Mouse (Mus musculus): ENCODE results near the gene Fibcd1. TPM values are rescaled to one million over a fixed set of nuclear protein-coding genes. Genes with fewer than 3 reads are reported as not detected.
A peak's percentile ranks its signal among the peaks of the same experiment; 100 is the strongest.

Gene Fibcd1
- polyA plus RNA-seq, 1 experiment from 2014 or later, result 4.3 TPM

- Histone ChIP-seq H3K4me3 (ENCODE audit: low read depth, low read length) (no peak overlapping the region), H3K36me3 (ENCODE audit: control insufficient read depth, insufficient read depth, low read length) (peaks cover 25% of the 10 kb centered on the region; the same call in 1 of the 2 replicates), H3K27ac (ENCODE audit: low read depth, low read length) (no peak overlapping the region), H3K9me3 (ENCODE audit: control insufficient read depth, low read length) (no peaks in the 10 kb centered on the region), H3K9ac (replicated peaks; ENCODE audit: low read depth, low read length) (no peak overlapping the region), H3K4me1 (ENCODE audit: control insufficient read depth, insufficient read depth, low read length) (peaks cover 3% of the 10 kb centered on the region; the same call in 1 of the 2 replicates), H3K27me3 (ENCODE audit: control insufficient read depth, insufficient read depth, low read length) (no peaks in the 10 kb centered on the region), H3K4me2 (ENCODE audit: low read depth, low read length) (no peak overlapping the region)
- no peak for ATAC-seq (ENCODE audit: low read depth)
- 86% methylated on average over 13 of the region's 13 CpGs for WGBS
Observed at GRCm38 (mm10) chr2:31790728-31791251, 55.0 kb downstream of the Fibcd1 start.

- peaks cover 31% of the 10 kb centered on the region for H3K36me3 ChIP-seq (ENCODE audit: control insufficient read depth, insufficient read depth, low read length)
Observed at GRCm38 (mm10) chr2:31789215-31789614, 56.6 kb downstream of the Fibcd1 start.

GRCm38 (mm10) chr2:31788227-31788626 is 57.6 kb downstream of the Fibcd1 start:
- Histone ChIP-seq H3K27ac (ENCODE audit: low read depth, low read length) (no peak overlapping the region), H3K9me3 (ENCODE audit: control insufficient read depth, low read length) (no peaks in the 10 kb centered on the region), H3K27me3 (ENCODE audit: control insufficient read depth, insufficient read depth, low read length) (no peaks in the 10 kb centered on the region), H3K4me1 (ENCODE audit: control insufficient read depth, insufficient read depth, low read length) (peaks cover 3% of the 10 kb centered on the region; the same call in 1 of the 2 replicates), H3K36me3 (ENCODE audit: control insufficient read depth, insufficient read depth, low read length) (peaks cover 27% of the 10 kb centered on the region), H3K9ac (replicated peaks; ENCODE audit: low read depth, low read length) (no peak overlapping the region), H3K4me3 (ENCODE audit: low read depth, low read length) (no peak overlapping the region), H3K4me2 (ENCODE audit: low read depth, low read length) (no peak overlapping the region)
- WGBS, result 79% methylated on average over 3 of the region's 3 CpGs
- ATAC-seq (ENCODE audit: low read depth), result no peak

More at GRCm38 (mm10) chr2:31789215-31789614, 56.6 kb downstream of the Fibcd1 start:
- H3K9me3 ChIP-seq (ENCODE audit: control insufficient read depth, low read length), result no peaks in the 10 kb centered on the region
- no peak overlapping the region for H3K4me3 ChIP-seq (ENCODE audit: low read depth, low read length)
- H3K9ac ChIP-seq (replicated peaks; ENCODE audit: low read depth, low read length), result no peak overlapping the region
- H3K27me3 ChIP-seq (ENCODE audit: control insufficient read depth, insufficient read depth, low read length), result no peaks in the 10 kb centered on the region
- ATAC-seq (ENCODE audit: low read depth), result no peak
- H3K4me2 ChIP-seq (ENCODE audit: low read depth, low read length), result no peak overlapping the region
- H3K27ac ChIP-seq (ENCODE audit: low read depth, low read length), result no peak overlapping the region
- WGBS, result 83% methylated on average over 2 of the region's 2 CpGs
- H3K4me1 ChIP-seq (ENCODE audit: control insufficient read depth, insufficient read depth, low read length), result peaks cover 3% of the 10 kb centered on the region; the same call in 1 of the 2 replicates

GRCm38 (mm10) chr2:31787029-31787428 is 58.8 kb downstream of the Fibcd1 start:
- peaks cover 24% of the 10 kb centered on the region for H3K36me3 ChIP-seq (ENCODE audit: control insufficient read depth, insufficient read depth, low read length)
- 18% methylated on average over 7 of the region's 7 CpGs for WGBS
- no peak overlapping the region for H3K27ac ChIP-seq (ENCODE audit: low read depth, low read length)
- ATAC-seq (ENCODE audit: low read depth), result 0 out of 2 replicates have a peak, but pooled peaks have one; percentile 21
- no peak overlapping the region for H3K4me3 ChIP-seq (ENCODE audit: low read depth, low read length)
- no peak overlapping the region for H3K4me2 ChIP-seq (ENCODE audit: low read depth, low read length)
- peaks cover 3% of the 10 kb centered on the region; the same call in 1 of the 2 replicates for H3K4me1 ChIP-seq (ENCODE audit: control insufficient read depth, insufficient read depth, low read length)
- H3K27me3 ChIP-seq (ENCODE audit: control insufficient read depth, insufficient read depth, low read length), result no peaks in the 10 kb centered on the region
- H3K9me3 ChIP-seq (ENCODE audit: control insufficient read depth, low read length), result no peaks in the 10 kb centered on the region
- no peak overlapping the region for H3K9ac ChIP-seq (replicated peaks; ENCODE audit: low read depth, low read length)

- H3K36me3 ChIP-seq (ENCODE audit: control insufficient read depth, insufficient read depth, low read length), result peaks cover 16% of the 10 kb centered on the region
- no peak overlapping the region for H3K4me3 ChIP-seq (ENCODE audit: low read depth, low read length)
- no peaks in the 10 kb centered on the region for H3K9me3 ChIP-seq (ENCODE audit: control insufficient read depth, low read length)
Observed at GRCm38 (mm10) chr2:31785074-31785473, 60.7 kb downstream of the Fibcd1 start.

GRCm38 (mm10) chr2:31782958-31783602 is 62.7 kb downstream of the Fibcd1 start:
- Histone ChIP-seq H3K36me3 (ENCODE audit: control insufficient read depth, insufficient read depth, low read length) (peaks cover 16% of the 10 kb centered on the region), H3K27ac (ENCODE audit: low read depth, low read length) (no peak overlapping the region), H3K27me3 (ENCODE audit: control insufficient read depth, insufficient read depth, low read length) (no peaks in the 10 kb centered on the region), H3K9ac (replicated peaks; ENCODE audit: low read depth, low read length) (no peak overlapping the region), H3K4me1 (ENCODE audit: control insufficient read depth, insufficient read depth, low read length) (peaks cover 3% of the 10 kb centered on the region; the same call in 1 of the 2 replicates), H3K4me2 (ENCODE audit: low read depth, low read length) (no peak overlapping the region), H3K9me3 (ENCODE audit: control insufficient read depth, low read length) (no peaks in the 10 kb centered on the region), H3K4me3 (ENCODE audit: low read depth, low read length) (no peak overlapping the region)
- WGBS, result 65% methylated on average over 8 of the region's 8 CpGs
- no peak for ATAC-seq (ENCODE audit: low read depth)

More at GRCm38 (mm10) chr2:31785074-31785473, 60.7 kb downstream of the Fibcd1 start:
- Histone ChIP-seq H3K4me2 (ENCODE audit: low read depth, low read length) (no peak overlapping the region), H3K9ac (replicated peaks; ENCODE audit: low read depth, low read length) (no peak overlapping the region), H3K4me1 (ENCODE audit: control insufficient read depth, insufficient read depth, low read length) (peaks cover 3% of the 10 kb centered on the region; the same call in 1 of the 2 replicates), H3K27ac (ENCODE audit: low read depth, low read length) (no peak overlapping the region), H3K27me3 (ENCODE audit: control insufficient read depth, insufficient read depth, low read length) (no peaks in the 10 kb centered on the region)
- ATAC-seq (ENCODE audit: low read depth), result peak; percentile 82
- WGBS, result 48% methylated on average over 9 of the region's 9 CpGs

- H3K9ac ChIP-seq (replicated peaks; ENCODE audit: low read depth, low read length), result no peak overlapping the region
- no peak overlapping the region for H3K4me3 ChIP-seq (ENCODE audit: low read depth, low read length)
- H3K27me3 ChIP-seq (ENCODE audit: control insufficient read depth, insufficient read depth, low read length), result no peaks in the 10 kb centered on the region
- 90% methylated on average over 2 of the region's 2 CpGs for WGBS
- H3K27ac ChIP-seq (ENCODE audit: low read depth, low read length), result no peak overlapping the region
- H3K9me3 ChIP-seq (ENCODE audit: control insufficient read depth, low read length), result no peaks in the 10 kb centered on the region
- H3K4me1 ChIP-seq (ENCODE audit: control insufficient read depth, insufficient read depth, low read length), result no peaks in the 10 kb centered on the region
- ATAC-seq (ENCODE audit: low read depth), result no peak
- H3K36me3 ChIP-seq (ENCODE audit: control insufficient read depth, insufficient read depth, low read length), result peaks cover 10% of the 10 kb centered on the region
- no peak overlapping the region for H3K4me2 ChIP-seq (ENCODE audit: low read depth, low read length)
Observed at GRCm38 (mm10) chr2:31779258-31779657, 66.5 kb downstream of the Fibcd1 start.

GRCm38 (mm10) chr2:31776479-31776878 is 69.3 kb downstream of the Fibcd1 start:
- no peak overlapping the region for H3K4me3 ChIP-seq (ENCODE audit: low read depth, low read length)
- peaks cover under 1% of the 10 kb centered on the region; the same call in 1 of the 2 replicates for H3K4me1 ChIP-seq (ENCODE audit: control insufficient read depth, insufficient read depth, low read length)
- ATAC-seq (ENCODE audit: low read depth), result no peak
- no peak overlapping the region for H3K9ac ChIP-seq (replicated peaks; ENCODE audit: low read depth, low read length)
- H3K4me2 ChIP-seq (ENCODE audit: low read depth, low read length), result no peak overlapping the region
- no peak overlapping the region for H3K27ac ChIP-seq (ENCODE audit: low read depth, low read length)
- no peaks in the 10 kb centered on the region for H3K9me3 ChIP-seq (ENCODE audit: control insufficient read depth, low read length)
- no peaks in the 10 kb centered on the region for H3K27me3 ChIP-seq (ENCODE audit: control insufficient read depth, insufficient read depth, low read length)
- WGBS, result over 99% methylated on average over 3 of the region's 3 CpGs
- H3K36me3 ChIP-seq (ENCODE audit: control insufficient read depth, insufficient read depth, low read length), result peaks cover 10% of the 10 kb centered on the region

GRCm38 (mm10) chr2:31770781-31771441 is 74.9 kb downstream of the Fibcd1 start:
- Histone ChIP-seq H3K27me3 (ENCODE audit: control insufficient read depth, insufficient read depth, low read length) (no peaks in the 10 kb centered on the region), H3K9me3 (ENCODE audit: control insufficient read depth, low read length) (no peaks in the 10 kb centered on the region)
- 56% methylated on average over 7 of the region's 7 CpGs for WGBS

More at GRCm38 (mm10) chr2:31770781-31771441, 74.9 kb downstream of the Fibcd1 start:
- Histone ChIP-seq H3K36me3 (ENCODE audit: control insufficient read depth, insufficient read depth, low read length) (no peaks in the 10 kb centered on the region), H3K4me2 (ENCODE audit: low read depth, low read length) (no peak overlapping the region), H3K27ac (ENCODE audit: low read depth, low read length) (no peak overlapping the region; the same call in 1 of the 2 replicates), H3K4me1 (ENCODE audit: control insufficient read depth, insufficient read depth, low read length) (peaks cover 24% of the 10 kb centered on the region), H3K4me3 (ENCODE audit: low read depth, low read length) (no peak overlapping the region), H3K9ac (replicated peaks; ENCODE audit: low read depth, low read length) (no peak overlapping the region)
- no peak for ATAC-seq (ENCODE audit: low read depth)
